Mouse (Mus musculus) lung, embryonic 16.5 days (tissue): Measurements from ENCODE around the gene Shc4. TPM values are rescaled to one million over a fixed set of nuclear protein-coding genes. Genes with fewer than 3 reads are reported as not detected.

Source experiments
- ATAC-seq: fragments of 200-750 bp; cut with Nextera tagmentation; 2 replicates; pipeline ENCODE4 v1.8.0; 2017; ENCODE audit warnings: low read depth, mild to moderate bottlenecking, moderate library complexity
- H3K27ac ChIP-seq: fragments of 300-500 bp; sonication (generic); 2 replicates; pipeline ENCODE4 v1.5.1; 2014; ENCODE audit warnings: mild to moderate bottlenecking, control low read depth, low read length
- H3K27me3 ChIP-seq: fragments of 300-500 bp; sonication (generic); 2 replicates; pipeline ENCODE4 v1.6.1; 2014; ENCODE audit warnings: low read depth, low read length, mixed read lengths; ENCODE audit not compliant: control insufficient read depth, insufficient read depth
- H3K36me3 ChIP-seq: fragments of 300-500 bp; sonication (generic); 2 replicates; pipeline ENCODE4 v1.6.1; 2014; ENCODE audit warnings: low read length; ENCODE audit not compliant: control insufficient read depth, insufficient read depth
- H3K4me1 ChIP-seq: fragments of 300-500 bp; sonication (generic); replicated peaks from 2 replicates; pipeline ENCODE4 v1.6.1; 2014; ENCODE audit warnings: low read length, mixed read lengths; ENCODE audit not compliant: control insufficient read depth, insufficient read depth
- H3K4me2 ChIP-seq: fragments of 300-500 bp; sonication (generic); 2 replicates; pipeline ENCODE4 v1.6.1; 2014; ENCODE audit warnings: low read depth, low read length, control low read depth
- H3K4me3 ChIP-seq: fragments of 300-500 bp; sonication (generic); 2 replicates; pipeline ENCODE4 v1.5.1; 2014; ENCODE audit warnings: mild to moderate bottlenecking, low read length, control low read depth
- H3K9ac ChIP-seq: fragments of 300-500 bp; sonication (generic); 2 replicates; pipeline ENCODE4 v1.6.1; 2014; ENCODE audit warnings: low read length, control low read depth
- H3K9me3 ChIP-seq: fragments of 300-500 bp; sonication (generic); 2 replicates; pipeline ENCODE4 v1.6.1; 2016; ENCODE audit warnings: low read length; ENCODE audit not compliant: control insufficient read depth
- WGBS: fragments of 180-500 bp; shearing (Covaris S2); extraction: QIAGEN DNeasy Blood & Tissue Kit; methylation state at CpG from one replicate; pipeline ENCODE4 v1.1.7; 2014; 5-methylcytosine and 5-hydroxymethylcytosine counted together
- polyA plus RNA-seq: library from polyadenylated mRNA; unstranded; fragments of >200 nt; fragmentation: Nextera tagmentation; extraction: Ambion mirVana; gene quantifications from 2 replicates; pipeline ENCODE4 v1.2.1, GENCODE M21; 2015

Shc4 gene
- polyA plus RNA-seq, 1 experiment from 2014 or later = 1.2 TPM

DNA sequence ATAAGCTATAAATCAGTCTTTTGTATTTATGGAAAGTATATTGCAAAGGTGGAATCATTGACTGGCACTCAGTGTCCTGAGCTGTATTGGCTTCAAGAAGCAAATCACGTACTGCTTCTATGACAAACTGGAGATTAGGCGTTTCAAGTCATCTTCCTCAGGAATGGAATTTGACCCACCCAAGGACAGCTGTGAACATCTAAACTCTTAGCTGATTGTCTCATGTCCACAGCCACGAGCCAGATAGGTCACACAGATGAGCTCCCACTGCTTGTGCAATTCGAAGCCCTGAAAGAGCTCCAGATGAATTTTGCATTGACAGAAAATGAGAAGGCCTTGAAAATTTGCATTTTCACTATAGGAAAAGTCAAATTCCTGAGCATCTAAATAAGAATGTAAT is 146.3 kb downstream of the Shc4 start:
- Histone ChIP-seq H3K27me3 (no peaks in the 10 kb centered on the region), H3K4me1 (no peaks in the 10 kb centered on the region), H3K4me3 (no peak overlapping the region), H3K27ac (no peak overlapping the region), H3K4me2 (no peak overlapping the region), H3K9me3 (no peaks in the 10 kb centered on the region), H3K9ac (no peak overlapping the region), H3K36me3 (peaks cover 40% of the 10 kb centered on the region)
- no peak for ATAC-seq
- 54% methylated on average over 4 of the region's 4 CpGs for WGBS

Other genes with a start within 250 kb of the Shc4 start
- 0.34 and 0.35 TPM in 2 replicates for gene Gm9913, start 219.1 kb downstream of the Shc4 start, polyA plus RNA-seq
- gene Fbn1, start 216.2 kb downstream of the Shc4 start, polyA plus RNA-seq = 32.8 and 35.1 TPM in 2 replicates
- 8.6 and 9.6 TPM in 2 replicates for gene Cep152, start 99.0 kb downstream of the Shc4 start, polyA plus RNA-seq
- gene Eid1, start 51.1 kb downstream of the Shc4 start, polyA plus RNA-seq = 101 and 105 TPM in 2 replicates
- gene Secisbp2l, start 58.7 kb upstream of the Shc4 start, polyA plus RNA-seq = 20.6 TPM in 2 replicates
- gene Galk2, start 135.0 kb upstream of the Shc4 start, polyA plus RNA-seq = 39.3 and 40.7 TPM in 2 replicates
- 69.0 and 74.8 TPM in 2 replicates for gene Cops2, start 135.0 kb upstream of the Shc4 start, polyA plus RNA-seq